Mouse (Mus musculus) adrenal gland, adult 8-10 months (tissue): Measurements from ENCODE around the gene Gm27179. TPM values are rescaled to one million over a fixed set of nuclear protein-coding genes. Genes with fewer than 3 reads are reported as not detected.
"Not testable (repeated sequence)": the region's sequence is repeated elsewhere in the genome, so short reads cannot be mapped to it uniquely, and the experiment has no call there.

Experiments used
- DNase-seq: peaks from one replicate; pipeline ENCODE4 v3.0.0; 2022
- total RNA-seq, 4 experiments: library from RNA; stranded (reverse); gene quantifications; 2 replicates each; pipeline ENCODE4 v1.2.4; 2022

Gm27179 gene
- total RNA-seq: under 1 TPM in 1 of 4 experiments, not detected in 3; 0.09 TPM

DNA sequence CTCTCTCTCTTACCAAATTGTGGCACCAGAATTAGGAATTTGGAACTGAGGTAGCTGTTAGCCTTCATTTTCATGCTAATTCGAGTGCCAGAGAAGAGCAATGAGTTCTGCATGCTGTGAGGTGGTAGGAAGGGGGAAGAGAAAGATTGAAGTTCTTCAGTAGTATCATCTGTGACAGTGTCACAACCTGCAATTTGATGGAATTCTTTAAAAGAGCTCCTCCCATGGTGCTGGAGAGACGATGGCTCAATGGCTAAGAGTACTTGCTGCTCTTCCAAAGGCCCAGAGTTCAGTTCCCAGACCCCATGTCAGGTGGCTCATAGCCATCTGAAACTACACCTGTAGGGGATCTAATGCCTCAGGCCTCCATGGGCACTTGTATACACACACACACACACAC lies at the start of gene Gm27179:
Gene Gm27179 (minus strand): TSS at position 101 of the 400 bp plus-strand sequence.
- DNase-seq: not testable (repeated sequence)

DNA sequence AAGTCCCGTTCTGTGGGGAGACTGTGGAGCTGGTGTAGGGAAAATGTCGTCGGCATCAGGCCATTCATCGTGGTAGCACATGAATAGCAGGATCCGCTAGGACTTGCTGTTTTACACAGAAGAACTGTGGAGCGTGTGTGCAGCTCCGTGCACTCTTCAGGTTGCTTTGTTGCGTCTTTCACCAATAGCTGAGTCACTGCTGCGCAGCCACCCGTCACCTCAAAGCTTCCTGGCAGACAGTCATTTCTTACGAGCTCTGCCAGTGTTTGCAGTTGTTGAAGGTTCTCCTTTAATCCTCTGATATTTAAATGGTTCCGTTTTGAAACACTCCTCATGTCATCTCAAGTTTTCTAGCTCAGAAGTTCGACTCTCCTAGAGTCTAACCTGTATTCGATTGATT lies 45.2 kb upstream of the Gm27179 start:
- DNase-seq: not testable (repeated sequence)

DNA sequence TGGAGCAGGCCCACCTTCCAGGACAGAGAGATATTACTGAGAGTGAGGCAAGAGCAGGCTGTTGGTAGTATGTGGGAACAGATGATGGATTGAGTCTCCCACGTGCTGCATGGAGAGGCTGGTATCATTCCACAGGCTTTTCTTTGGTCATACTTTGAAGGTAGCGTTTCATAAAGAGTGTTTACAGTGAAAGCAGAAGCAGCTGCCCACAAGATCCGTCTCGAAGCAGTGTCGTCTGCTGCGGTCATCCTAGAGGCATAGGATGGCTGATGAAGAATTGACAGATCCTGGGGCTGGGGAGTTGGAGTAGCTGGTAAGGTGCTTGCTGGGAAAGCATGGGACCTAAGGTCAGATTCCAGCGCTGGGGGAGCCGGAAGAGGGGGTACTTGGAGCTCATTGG lies 44.5 kb upstream of the Gm27179 start:
- not testable (repeated sequence) for DNase-seq

DNA sequence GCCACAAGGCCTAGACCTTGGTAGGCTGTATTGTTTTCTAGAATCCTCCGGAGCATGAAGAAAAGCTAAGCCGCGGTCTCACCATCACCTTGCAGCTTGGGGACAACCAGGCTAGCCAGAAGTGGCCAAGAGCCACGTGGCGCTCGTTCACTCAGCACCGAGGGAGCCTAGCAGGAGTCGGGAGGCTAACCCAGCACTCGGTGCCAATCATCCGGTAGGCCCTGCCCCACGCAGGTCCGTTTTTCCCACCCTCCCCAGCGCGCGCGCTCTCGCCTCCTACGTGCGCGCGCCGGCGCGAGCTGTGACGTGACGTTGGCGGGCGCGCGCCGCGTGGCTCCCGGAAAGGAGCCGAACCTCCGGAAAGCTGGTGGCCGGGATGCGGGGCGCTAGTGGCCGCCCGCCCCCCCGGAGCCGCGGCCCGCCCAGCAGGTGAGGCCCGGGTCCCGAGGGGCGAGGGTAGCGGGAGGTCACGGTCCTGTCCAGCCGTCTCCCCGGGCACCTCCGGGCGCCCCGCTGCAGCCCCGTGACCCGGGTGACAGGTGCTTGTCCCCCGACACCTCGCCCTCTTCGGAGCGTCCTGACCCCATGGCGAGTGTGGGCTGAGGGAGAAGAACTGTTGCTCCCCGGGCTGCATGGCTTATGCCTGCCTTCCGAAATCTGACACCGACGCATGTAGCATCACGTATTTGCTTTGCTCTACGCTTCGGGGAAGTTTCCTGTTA lies 42.9 kb upstream of the Gm27179 start, which contains the start of gene Entpd4b:
Gene Entpd4b (plus strand): TSS at position 315 of the 722 bp plus-strand sequence.
- not testable (repeated sequence) for DNase-seq

DNA sequence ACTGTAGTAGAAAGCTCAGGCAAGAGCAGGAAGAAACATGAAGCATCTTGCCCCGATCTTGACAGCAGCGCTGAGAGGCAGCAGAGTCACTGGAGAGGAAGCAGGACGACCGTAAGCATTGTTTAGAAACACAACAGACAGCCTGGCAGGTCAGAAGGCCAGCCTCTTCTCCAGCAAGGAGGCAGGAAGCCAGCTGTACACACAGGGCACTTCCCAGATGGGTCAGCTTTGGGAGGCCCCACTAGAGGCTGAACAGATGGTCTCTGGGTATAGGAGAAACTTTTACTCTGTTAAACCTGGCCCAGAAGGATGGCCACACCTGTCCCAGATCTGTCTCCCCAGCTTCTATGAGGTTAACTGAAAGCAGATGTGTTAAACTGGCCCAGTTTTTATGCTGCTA lies 35.0 kb upstream of the Gm27179 start:
- DNase-seq: not testable (repeated sequence)

DNA sequence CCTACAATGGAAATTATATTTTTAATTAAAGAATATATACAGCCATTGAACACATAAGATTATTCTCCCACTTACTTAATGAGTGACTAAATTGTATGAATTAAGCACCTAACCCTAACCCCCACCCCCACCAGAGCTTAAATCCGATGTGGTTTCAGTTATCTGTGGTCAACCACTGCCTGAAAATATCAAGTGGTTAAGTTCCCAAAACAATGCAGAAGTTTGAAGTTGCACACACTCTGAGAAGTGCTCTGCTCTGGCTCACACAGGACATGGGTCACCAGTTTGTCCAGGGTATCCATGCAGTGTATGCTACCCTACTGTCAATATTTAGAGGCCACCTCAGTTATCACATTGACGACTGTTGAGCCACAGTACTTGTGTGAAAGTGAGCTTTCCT lies 32.7 kb upstream of the Gm27179 start:
- DNase-seq: not testable (repeated sequence)

DNA sequence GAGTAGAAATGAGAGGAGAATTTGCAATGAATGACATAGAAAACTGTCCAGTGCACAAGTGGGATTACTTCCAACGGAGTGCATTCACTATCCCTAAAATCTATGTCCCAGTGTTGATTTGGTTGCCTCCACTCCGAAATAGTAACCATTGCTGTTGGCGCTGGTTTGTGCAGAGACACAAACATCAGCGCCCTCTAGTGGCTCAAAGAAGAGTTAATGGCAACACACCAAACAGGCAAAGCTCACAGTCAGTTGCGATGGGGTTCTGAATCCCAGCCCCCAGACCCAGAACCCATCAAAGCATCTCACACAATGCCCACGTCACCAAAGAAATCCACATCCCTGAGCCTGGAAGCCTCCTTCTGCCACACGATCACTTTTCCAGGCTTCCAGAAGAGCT lies 31.7 kb upstream of the Gm27179 start:
- not testable (repeated sequence) for DNase-seq

DNA sequence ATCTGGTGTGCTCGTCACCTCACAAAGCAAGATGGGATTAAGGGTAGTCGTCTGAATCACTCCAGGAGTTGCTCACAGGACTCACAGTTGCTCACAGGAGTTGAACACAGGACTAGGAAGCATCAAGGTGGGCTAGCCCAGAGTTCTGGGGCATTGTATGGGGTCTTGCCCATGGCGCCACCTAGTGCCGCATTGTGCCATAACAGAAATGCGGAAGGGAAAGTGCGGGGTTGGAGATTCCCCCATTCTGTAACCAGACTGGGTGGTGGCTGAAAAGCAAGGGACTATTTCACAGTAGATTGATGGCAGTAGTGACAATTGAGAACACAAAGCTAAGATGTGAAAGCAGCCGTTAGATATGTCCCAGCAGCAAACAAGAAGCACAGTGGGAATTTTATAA lies 30.3 kb upstream of the Gm27179 start:
- DNase-seq: not testable (repeated sequence)

DNA sequence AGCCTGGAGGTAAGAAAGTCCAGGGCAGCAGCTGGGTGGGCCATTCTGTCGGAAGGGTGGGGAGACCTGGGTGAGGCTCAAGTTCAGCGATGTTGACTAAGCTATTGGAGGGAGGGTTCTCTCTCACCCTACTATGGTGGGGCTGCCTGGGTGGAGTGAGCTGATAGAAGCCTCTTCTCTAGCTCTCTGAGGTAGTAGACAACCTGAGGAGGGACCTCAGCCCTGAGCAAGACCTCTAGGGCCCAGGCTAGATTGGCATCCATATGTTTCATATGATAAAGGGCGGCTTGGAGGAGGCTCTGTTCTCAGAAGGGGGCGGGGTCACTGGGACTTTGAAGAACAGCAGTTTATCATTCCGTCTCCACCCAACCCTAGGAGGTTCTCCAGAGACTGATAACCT lies 27.8 kb upstream of the Gm27179 start:
- not testable (repeated sequence) for DNase-seq

DNA sequence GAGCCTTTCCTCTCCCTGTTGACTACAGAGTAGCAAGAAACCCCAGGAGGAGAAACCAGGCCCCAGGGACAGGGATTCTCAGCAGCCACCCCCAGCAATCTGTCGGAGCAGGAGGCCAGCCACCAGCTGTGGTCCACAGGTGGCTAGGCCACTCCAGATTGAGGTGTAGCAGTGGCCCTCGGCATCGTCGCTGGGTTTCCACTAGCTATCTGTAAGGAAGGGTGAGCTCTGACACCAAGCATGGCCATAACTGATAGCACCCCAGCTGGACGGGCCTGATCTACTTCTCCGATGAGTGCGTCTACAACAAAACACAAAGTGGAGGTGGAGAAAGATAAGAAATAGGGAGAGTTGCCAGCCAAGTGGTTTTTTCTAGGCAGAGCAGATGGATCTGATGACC lies 24.2 kb upstream of the Gm27179 start:
- DNase-seq: not testable (repeated sequence)

DNA sequence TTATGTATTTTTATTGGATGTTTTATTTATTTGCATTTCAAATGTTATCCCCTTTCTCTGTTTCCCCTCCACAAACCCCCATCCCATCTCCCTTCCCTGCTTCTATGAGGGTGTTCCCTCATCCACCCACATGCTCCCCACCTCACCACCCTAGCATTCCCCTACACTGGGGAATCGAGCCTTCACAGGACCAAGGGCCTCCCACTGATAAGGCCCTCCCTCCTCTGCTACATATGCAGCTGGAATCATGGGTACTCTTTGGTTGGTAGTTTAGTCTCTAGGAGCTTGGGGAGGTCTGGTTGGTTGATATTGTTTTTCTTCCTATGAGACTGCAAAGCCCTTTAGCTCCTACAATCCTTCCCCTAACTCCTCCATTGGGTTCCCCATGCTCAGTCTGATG lies 13.9 kb upstream of the Gm27179 start:
- DNase-seq: not testable (repeated sequence)

DNA sequence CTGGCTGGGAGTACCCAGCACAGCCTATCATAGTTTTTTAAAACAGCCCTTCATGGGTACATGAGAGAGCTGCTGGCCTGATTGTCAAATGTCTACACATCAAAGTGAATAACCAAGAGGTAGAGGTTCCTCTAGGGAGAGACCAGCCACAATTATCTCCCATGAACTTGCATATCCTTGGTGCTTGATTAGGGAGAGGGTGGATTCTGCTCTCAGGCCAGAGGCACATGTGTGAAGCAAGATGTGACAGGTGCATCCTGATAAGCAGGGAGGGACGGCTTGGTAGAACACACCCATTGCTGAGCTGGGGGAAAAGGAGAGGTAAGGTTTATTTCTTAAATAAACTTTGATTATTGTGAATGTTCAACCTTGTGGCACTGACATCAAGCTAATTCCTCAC lies 10.7 kb upstream of the Gm27179 start:
- not testable (repeated sequence) for DNase-seq

DNA sequence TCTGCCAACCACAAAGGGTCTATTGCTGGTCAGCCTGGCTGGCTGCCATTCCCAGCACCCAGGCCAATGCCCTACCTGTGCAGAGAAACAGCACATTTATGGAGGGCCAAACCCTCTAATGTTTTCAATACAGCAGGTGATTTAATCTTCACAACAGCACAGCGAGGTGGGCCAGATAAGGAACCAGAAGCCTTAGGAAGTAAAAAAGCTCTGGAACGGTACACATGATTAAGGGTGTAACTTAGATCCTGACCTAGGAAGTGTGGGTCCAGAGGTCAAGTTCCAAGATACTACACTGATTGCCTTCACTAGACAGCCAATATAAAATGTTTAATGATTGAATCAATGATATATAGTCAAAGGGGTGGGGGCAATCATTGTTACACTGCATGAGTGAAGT lies 8.5 kb upstream of the Gm27179 start:
- DNase-seq: not testable (repeated sequence)

DNA sequence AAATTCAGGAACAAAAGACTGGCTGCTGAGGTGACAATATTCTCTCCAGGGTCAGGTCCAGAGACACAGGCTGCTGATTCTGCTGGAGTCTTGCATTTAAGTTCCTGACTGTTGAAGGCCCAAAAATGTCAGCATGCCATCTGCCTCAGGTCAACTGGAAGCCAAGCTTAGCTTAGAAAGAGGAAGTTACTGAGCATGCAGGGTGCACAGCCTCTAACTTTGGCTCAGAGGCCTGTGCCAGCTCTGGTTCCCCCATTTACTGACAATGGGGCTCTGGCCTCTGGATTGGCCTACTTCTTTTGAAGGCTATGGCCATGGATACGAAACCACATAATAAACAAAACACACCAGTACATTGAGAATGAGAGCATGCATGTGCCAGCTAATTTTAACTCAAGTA lies 5.3 kb downstream of the Gm27179 start:
- not testable (repeated sequence) for DNase-seq

DNA sequence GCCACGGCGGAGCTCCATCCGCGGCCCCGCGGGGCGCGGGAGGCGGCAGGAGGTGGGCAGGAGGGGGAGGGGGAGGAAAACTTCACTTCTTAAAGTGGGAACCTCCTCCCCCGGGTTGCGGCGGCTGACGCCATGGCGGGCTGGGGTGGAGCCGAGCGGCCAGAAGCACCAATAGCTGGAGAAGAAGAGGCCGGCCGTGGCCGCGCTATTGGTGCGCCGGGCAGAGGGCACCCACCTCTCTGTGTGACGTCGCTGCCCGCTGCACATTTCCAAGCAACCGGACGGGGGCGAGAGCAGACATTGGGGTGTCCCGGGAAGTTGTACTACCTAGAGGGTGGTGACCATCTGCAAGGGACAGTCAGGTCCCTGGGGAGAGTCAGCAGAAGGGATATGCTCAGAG lies 9.2 kb downstream of the Gm27179 start, which contains the start of gene Gm16867:
Gene Gm16867 (minus strand): TSS at position 189 of the 400 bp plus-strand sequence.
- not testable (repeated sequence) for DNase-seq

DNA sequence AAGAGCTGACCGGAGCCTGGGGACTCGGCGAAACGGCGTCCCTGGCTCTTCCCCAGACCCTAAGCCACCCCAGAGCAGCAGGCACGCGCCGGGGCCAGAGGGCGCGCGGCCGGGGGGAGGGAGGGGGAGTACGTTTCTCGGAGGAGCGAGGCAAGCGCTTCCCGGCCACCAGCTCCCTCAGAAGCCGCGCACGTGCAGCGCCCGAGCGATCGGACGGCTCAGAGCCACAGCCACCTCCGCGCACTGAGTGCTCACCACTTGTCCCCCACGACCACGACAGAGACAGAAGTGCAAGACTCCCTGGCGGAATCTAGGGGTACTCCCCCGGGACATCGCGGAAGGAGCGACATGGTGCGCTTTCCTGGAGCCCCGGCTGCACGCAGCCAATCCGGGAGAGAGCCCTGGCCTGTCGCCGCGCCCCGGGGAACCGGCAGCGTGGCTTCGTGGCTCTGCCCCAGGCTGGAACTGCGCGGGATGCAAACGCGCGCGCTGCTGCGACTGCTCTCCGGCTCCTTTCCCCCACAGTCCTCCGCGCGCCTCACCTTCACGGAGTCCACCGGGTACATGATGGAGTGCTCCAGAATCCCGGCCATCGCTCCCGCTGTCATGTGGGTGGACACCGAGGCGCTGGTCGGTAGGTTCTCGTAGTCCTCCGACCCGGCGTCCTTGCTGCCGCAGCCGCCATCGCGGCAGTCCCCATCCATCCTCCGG lies 9.8 kb downstream of the Gm27179 start:
- not testable (repeated sequence) for DNase-seq

DNA sequence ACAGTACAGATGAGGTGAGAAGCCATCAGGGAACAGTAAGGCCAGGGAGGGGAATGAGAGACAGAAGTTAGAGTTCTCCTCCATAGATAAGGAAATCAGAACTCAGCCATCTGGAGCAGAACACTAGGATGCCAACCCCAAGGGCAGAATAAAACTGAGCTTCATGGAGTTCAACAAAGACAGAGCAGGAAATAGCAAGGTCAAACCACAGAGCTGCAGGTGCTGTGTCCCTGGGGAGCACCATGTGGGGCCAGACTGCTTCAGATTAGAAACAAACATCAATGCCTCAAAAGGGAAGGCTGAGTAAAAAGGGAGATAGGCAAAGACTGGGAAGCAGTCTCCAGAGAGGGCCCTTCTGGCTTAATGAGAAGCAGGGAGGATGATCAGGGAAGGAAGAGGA lies 16.1 kb downstream of the Gm27179 start:
- not testable (repeated sequence) for DNase-seq

DNA sequence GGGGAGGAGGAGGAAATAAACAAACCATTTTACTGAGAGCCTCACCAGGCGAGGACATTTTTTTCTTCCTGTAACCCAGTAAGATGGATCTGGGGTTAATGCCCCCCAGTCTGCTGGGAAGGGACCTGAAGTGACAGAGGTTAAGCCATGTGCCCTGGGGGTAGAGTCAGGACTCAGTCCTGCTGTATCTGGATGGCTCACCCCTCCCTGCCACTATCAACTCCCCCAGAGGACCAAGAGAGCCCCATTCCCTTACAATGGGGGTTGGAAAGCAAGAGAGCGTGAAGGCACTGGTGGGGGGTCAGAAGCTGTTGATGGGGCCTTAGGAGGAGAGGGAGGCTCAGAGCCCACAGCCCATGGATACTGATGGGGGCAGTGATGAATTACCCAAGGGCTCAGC lies 17.4 kb downstream of the Gm27179 start:
- DNase-seq: not testable (repeated sequence)

DNA sequence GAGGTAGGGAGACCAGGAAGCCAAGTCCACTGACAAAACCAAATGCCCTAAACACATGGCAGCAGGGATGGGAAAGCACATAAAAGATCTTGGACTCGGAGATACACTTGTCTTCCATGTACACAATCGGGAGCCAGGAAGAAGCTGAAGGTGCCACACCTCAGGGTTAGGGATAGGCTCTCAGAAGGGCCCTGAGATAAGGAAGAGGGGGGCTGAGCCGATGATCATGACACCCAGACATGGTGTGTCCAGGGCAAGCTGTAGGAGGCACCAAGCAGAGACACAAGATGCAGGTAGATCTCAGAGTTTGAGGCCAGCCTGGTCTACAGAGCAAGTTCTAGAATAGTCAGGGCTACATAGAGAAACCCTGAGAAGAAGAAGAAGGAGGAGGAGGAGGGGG lies 17.8 kb downstream of the Gm27179 start:
- DNase-seq: not testable (repeated sequence)

DNA sequence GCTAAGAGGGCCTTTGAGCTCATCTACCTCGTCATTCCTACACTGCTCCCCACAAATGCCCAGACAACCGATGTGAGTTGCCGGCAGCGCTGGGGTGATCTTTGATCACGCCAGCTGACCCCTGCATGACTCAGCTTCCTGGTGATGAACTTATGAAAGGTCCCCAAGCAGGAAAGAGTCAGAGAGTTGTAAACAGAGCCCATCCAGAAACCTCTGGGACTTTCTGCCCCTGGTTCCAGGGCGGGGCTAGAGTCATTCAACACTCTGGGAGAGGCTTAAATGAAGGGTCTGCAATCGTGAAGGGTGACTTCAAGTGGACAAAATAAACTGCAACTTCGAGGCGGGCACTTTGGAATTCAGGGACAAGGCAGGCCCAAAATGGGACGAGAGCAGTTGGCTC lies 24.3 kb downstream of the Gm27179 start:
- DNase-seq: not testable (repeated sequence)

DNA sequence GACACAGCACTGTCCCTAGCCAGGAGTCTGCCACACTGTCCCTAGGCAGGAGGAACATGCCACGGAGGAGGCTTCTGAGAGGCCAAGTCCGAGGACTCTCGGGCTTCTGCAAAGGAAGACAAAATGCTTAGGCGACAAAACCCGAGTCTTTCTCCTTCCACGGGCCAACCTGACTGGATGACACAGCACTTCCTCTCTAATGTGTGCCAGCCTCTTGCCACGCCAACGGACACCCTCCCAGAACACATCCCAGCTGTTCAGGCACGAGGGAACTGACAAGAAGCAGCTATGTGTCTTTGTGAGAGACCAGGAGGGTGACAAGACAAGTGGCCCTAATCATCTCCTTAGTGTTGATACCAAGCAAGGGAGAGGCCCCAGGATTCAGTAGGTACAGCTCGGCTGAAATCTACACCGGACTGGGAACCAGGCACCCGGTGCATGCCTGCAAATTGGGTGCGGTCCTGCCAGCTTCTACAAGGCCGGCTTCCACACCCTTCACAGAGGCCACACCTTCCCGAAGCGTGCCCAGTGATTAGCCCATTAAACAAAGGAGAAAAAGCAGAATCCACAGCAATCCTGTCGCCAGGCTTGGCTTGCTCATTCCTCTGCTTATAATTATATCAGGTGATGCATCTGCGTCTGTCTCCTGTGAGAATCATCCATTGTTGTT lies 26.7 kb downstream of the Gm27179 start:
- not testable (repeated sequence) for DNase-seq

DNA sequence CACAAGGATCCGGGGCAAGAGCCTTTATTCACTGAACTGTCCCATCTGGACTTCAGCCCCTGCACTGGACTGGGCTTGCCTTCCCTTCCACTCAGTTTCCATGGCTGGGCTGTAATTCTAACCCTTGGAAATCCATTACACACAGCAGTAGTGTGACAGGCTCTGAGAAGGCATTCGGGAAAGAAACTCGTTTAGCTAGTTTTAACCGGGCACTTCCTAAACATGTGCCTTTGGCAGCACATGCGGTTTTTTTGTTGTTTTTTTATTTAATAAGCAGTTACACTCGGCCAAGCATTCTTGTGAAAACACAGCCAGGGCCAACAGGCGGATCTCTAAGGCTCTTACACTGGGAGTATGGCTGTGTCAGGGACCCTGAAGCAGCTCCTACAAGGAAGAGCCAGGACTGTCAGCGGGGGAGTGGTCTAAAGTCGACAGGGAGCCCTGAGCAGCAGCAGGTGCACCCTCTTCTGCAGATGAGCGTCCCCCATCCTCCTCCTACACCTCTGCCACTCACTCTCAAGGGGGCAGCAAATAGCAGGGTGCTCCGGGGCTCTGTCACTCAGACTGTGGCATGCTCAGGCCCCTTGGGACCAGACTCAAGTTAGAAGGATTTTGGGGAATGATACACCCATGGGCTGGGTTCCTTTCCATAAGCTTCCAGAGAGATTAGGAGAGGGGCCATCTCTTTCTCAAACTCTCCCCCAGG lies 38.3 kb downstream of the Gm27179 start:
- not testable (repeated sequence) for DNase-seq
